ENCODE assay signal across 8 mouse cellular contexts in genomic region chr6:100206741-100207275, GRCm38 (mm10).
A peak's percentile ranks its signal among the peaks of the same experiment; 100 is the strongest.
DNase-seq lines count a peak whose midpoint lies in the region; ATAC-seq and TF ChIP-seq lines count a peak whose summit lies in the region.

No protein-coding gene starts in this region.

- H3K4me2 ChIP-seq in forebrain, embryonic 14.5 days (ENCODE audit: low read length) = peak overlapping the region; percentile 25
- H3K4me2 ChIP-seq in hindbrain, postnatal 0 days (ENCODE audit: low read depth, low read length) = peak overlapping the region; percentile 30; the same call in 1 of the 2 replicates
- H3K4me2 ChIP-seq in midbrain, embryonic 15.5 days = peak overlapping the region; percentile 16

- no peak overlapping the region for H3K9ac ChIP-seq in forebrain, embryonic 14.5 days (ENCODE audit: low read length)
- H3K9ac ChIP-seq in hindbrain, postnatal 0 days (replicated peaks; ENCODE audit: low read length) = no peak overlapping the region
- H3K9ac ChIP-seq in midbrain, embryonic 15.5 days = no peak overlapping the region

- H3K27ac ChIP-seq in forebrain, embryonic 14.5 days (ENCODE audit: low read depth, low read length) = no peak overlapping the region
- peak overlapping the region; percentile 9; the same call in 1 of the 2 replicates for H3K27ac ChIP-seq in hindbrain, postnatal 0 days
- peak overlapping the region; percentile 72 for H3K27ac ChIP-seq in left cerebral cortex, adult 2 months
- peak overlapping the region; percentile 51; the same call in 1 of the 2 replicates for H3K27ac ChIP-seq in midbrain, embryonic 15.5 days

- intact Hi-C loops in left cerebral cortex, adult 2 months (cut with DNase I) = loop anchor here (1.0 to 2.0 kb wide), 3 partner anchors 36 to 351 kb away; partner anchors contain the start of gene Rybp

- no peak for TF ChIP-seq CTCF in hindbrain, postnatal 0 days (IDR thresholded peaks at IDR 0.05; ENCODE audit: low read depth)
- TF ChIP-seq CTCF in left cerebral cortex, adult 2 months (IDR thresholded peaks at IDR 0.05) = no peak

- WGBS in forebrain, embryonic 14.5 days = 2% methylated on average over 14 of the region's 14 CpGs
- 6% methylated on average over 14 of the region's 14 CpGs for WGBS in hindbrain, postnatal 0 days
- WGBS in midbrain, embryonic 15.5 days = under 1% methylated on average over 14 of the region's 14 CpGs

- H3K4me3 ChIP-seq in forebrain, embryonic 14.5 days (ENCODE audit: low read depth, low read length) = no peak overlapping the region
- no peak overlapping the region for H3K4me3 ChIP-seq in hindbrain, postnatal 0 days (ENCODE audit: low read length)
- no peak overlapping the region for H3K4me3 ChIP-seq in left cerebral cortex, adult 2 months
- H3K4me3 ChIP-seq in midbrain, embryonic 15.5 days = no peak overlapping the region

- H3K27me3 ChIP-seq in forebrain, embryonic 14.5 days (replicated peaks; ENCODE audit: control insufficient read depth, insufficient read depth, low read length) = no peaks in the 10 kb centered on the region
- H3K27me3 ChIP-seq in hindbrain, postnatal 0 days (ENCODE audit: insufficient read depth, low read length) = peaks cover 13% of the 10 kb centered on the region; the same call in 1 of the 2 replicates
- peaks cover 15% of the 10 kb centered on the region; the same call in 1 of the 2 replicates for H3K27me3 ChIP-seq in midbrain, embryonic 15.5 days (replicated peaks)

- ATAC-seq in forebrain, embryonic 14.5 days = peak; percentile 63
- peak; percentile 73 for ATAC-seq in hindbrain, postnatal 0 days
- ATAC-seq in midbrain, embryonic 15.5 days (replicated peaks) = peak; percentile 81
- no peak for ATAC-seq in CD4-positive, CD25-positive, alpha-beta regulatory T cell, adult 4 months

- peaks cover 17% of the 10 kb centered on the region for H3K4me1 ChIP-seq in forebrain, embryonic 14.5 days (ENCODE audit: control insufficient read depth, insufficient read depth, low read length)
- H3K4me1 ChIP-seq in hindbrain, postnatal 0 days (ENCODE audit: insufficient read depth, low read length) = peaks cover 10% of the 10 kb centered on the region; the same call in 1 of the 2 replicates
- H3K4me1 ChIP-seq in midbrain, embryonic 15.5 days = peaks cover 21% of the 10 kb centered on the region

- H3K9me3 ChIP-seq in forebrain, embryonic 14.5 days (replicated peaks; ENCODE audit: control insufficient read depth, low read length) = no peaks in the 10 kb centered on the region
- H3K9me3 ChIP-seq in hindbrain, postnatal 0 days (ENCODE audit: low read length) = no peaks in the 10 kb centered on the region
- H3K9me3 ChIP-seq in midbrain, embryonic 15.5 days = no peaks in the 10 kb centered on the region

- peak; percentile 55 for DNase-seq in adrenal gland, postnatal 14 days
- no peak for DNase-seq in adrenal gland, adult 2 months
- DNase-seq in forebrain, embryonic 14.5 days (ENCODE audit: low spot score) = peak; percentile 80
- DNase-seq in hindbrain, postnatal 0 days (ENCODE audit: low spot score) = peak; percentile 79
- DNase-seq in left cerebral cortex, adult 2 months (ENCODE audit: extremely low spot score in 1 of 2, low spot score in 2 of 2) = peak; percentile 76 to 85
- no peak for DNase-seq in c-Kit-positive CD71-positive TER-119-positive erythroid progenitor cells, embryonic 14.5 days (ENCODE audit: low spot score)

- H3K36me3 ChIP-seq in forebrain, embryonic 14.5 days (ENCODE audit: control insufficient read depth, insufficient read depth, low read length) = no peaks in the 10 kb centered on the region
- no peaks in the 10 kb centered on the region for H3K36me3 ChIP-seq in hindbrain, postnatal 0 days (ENCODE audit: insufficient read depth, low read length)
- H3K36me3 ChIP-seq in midbrain, embryonic 15.5 days (replicated peaks) = no peaks in the 10 kb centered on the region

Comparison
In these comparisons a context has a peak if more than half of its experiments do, and no peak if none do; other contexts are left out.
1. DNase-seq: peak in adrenal gland, postnatal 14 days (single experiment), forebrain, embryonic 14.5 days (single experiment), hindbrain, postnatal 0 days (single experiment) and left cerebral cortex, adult 2 months (2 of 2); none in adrenal gland, adult 2 months (single experiment) and c-Kit-positive CD71-positive TER-119-positive erythroid progenitor cells, embryonic 14.5 days (single experiment).
2. Peak in every context shown above with its lines, with median percentiles within 50 percentile points of each other: H3K4me2 ChIP-seq.